Mouse (Mus musculus): ENCODE data around the gene Ppm1l. TPM values are rescaled to one million over a fixed set of nuclear protein-coding genes. Genes with fewer than 3 reads are reported as not detected.

The Ppm1l gene
- polyA plus RNA-seq, 1 experiment from 2014 or later = 26.0 TPM

GRCm38 (mm10) chr3:69607468-69607867, 290.8 kb downstream of the Ppm1l start:
- Histone ChIP-seq H3K9ac (no peak overlapping the region), H3K9me3 (0 out of 2 replicates have a peak, but pooled peaks cover under 1% of the 10 kb centered on the region), H3K4me1 (no peaks in the 10 kb centered on the region), H3K27ac (no peak overlapping the region), H3K4me3 (no peak overlapping the region), H3K27me3 (replicated peaks) (no peaks in the 10 kb centered on the region), H3K36me3 (replicated peaks) (no peaks in the 10 kb centered on the region), H3K4me2 (no peak overlapping the region)
- 44% methylated on average over 1 of the region's 1 CpGs for WGBS
- ATAC-seq (replicated peaks) = no peak

GRCm38 (mm10) chr3:69607909-69608308, 291.2 kb downstream of the Ppm1l start:
- no peaks in the 10 kb centered on the region for H3K27me3 ChIP-seq (replicated peaks)
- H3K9ac ChIP-seq = no peak overlapping the region
- no peak overlapping the region for H3K4me2 ChIP-seq
- no peaks in the 10 kb centered on the region for H3K4me1 ChIP-seq
- H3K4me3 ChIP-seq = no peak overlapping the region
- WGBS = 89% methylated on average over 5 of the region's 5 CpGs
- H3K27ac ChIP-seq = no peak overlapping the region
- ATAC-seq (replicated peaks) = no peak
- peaks cover 5% of the 10 kb centered on the region; the same call in 1 of the 2 replicates for H3K9me3 ChIP-seq
- H3K36me3 ChIP-seq (replicated peaks) = no peaks in the 10 kb centered on the region

Other genes with a start within 250 kb of the Ppm1l start
- 33.0 and 34.9 TPM in 2 replicates for gene Kpna4, start 189.7 kb upstream of the Ppm1l start, polyA plus RNA-seq (2015; fragmentation: Nextera tagmentation; extraction: Ambion mirVana)
- not detected in 2 replicates for gene Arl14, start 94.4 kb upstream of the Ppm1l start, polyA plus RNA-seq (2015; fragmentation: Nextera tagmentation; extraction: Ambion mirVana)

Measured in midbrain, embryonic 15.5 days (tissue).